Mouse (Mus musculus): Measurements from ENCODE around the gene Mlh3.
"Not testable (repeated sequence)": the region's sequence is repeated elsewhere in the genome, so short reads cannot be mapped to it uniquely, and the experiment has no call there.

Gene Mlh3

GRCm38 (mm10) chr12:85270319-85270718 lies at the start of gene Mlh3:
Mlh3 (minus strand) TSS chr12:85270599.
- peak; percentile 76 to 83 for DNase-seq

GRCm38 (mm10) chr12:85308651-85309050 lies 38.3 kb upstream of the Mlh3 start:
- DNase-seq = no peak

DNA sequence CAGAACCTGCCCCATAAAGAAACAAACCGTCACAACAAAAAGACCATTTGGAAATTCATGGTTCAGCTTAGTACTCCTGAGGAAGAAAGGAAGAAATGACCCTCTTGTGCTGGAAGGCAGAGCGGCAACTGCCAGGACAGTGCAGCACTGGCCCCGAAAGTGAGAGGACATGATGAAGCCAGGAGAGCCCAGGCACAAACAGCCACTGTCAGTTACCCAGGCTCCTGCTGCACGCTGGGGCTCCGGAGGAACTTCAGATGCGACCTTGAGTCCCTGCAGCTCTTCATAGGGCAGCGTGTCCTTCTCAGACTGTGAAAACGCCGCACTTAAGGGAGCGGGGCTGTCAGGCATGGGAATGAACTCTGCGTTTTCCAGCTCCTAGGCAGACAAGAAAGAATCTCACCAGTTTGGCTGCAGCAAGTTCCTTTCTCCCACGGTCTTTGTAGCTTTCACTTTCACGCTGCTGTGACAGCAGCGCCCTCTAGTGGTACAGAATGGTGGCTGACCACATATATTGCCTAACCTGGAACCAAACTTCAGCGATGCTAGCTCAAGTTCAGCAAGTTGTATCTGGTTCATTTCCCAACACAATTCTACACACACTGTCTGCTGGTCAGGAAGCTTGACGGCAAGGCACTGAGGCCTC lies 35.0 kb upstream of the Mlh3 start:
- peak; percentile 64 to 82 for DNase-seq

GRCm38 (mm10) chr12:85304725-85305124 lies 34.3 kb upstream of the Mlh3 start:
- peak; percentile 24 to 42 for DNase-seq

GRCm38 (mm10) chr12:85303256-85303655 lies 32.9 kb upstream of the Mlh3 start:
- no peak for DNase-seq

DNA sequence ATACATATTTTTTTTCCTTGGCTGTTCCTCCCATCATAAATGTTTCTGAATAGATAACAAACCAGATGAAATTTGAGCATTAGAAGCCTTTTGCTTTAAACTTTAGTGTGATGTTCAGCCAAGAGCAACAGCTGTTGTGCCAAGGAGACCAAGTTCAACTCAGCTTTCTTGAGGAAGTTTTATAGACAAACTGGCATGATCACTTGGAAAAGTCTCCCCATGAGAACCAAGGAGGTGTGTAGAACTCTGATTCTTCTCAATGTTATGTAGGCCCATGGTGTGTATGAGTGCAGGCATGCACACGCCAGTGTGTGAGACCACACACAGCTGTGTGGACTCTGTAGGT lies 28.4 kb upstream of the Mlh3 start:
- no peak for DNase-seq

- DNase-seq = no peak
Measured at GRCm38 (mm10) chr12:85298127-85298834, 27.9 kb upstream of the Mlh3 start.

DNA sequence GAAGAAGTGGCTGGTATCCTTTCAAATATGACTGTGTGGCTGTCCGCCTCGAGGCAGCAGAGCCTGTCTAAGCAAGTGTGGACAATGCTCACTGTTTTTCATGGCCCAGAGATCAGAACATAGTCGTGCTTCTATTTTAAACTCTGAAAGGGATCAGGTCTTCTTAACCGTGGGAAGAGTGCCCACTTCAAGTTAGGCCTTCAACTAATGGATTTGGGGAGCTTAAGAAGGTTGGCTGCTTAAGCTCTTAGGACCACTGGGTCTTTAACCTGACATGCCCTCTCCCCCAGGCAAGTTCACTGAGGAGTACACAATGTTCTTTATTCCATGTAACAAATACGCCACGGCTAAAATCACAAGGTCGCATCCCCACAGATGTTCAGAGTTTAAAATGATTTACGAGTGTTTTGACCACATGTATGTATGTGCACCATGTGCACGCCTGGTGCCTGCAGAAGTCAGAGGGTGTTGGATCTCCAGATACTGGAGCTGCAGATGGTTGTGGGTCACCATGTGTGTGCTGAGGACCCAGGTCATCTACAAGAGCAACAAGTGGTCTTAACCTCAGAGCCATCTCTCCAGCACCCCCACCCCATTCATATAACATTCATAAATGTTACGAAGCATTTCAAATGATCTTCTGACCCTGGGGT lies 27.1 kb upstream of the Mlh3 start:
- DNase-seq = no peak

DNA sequence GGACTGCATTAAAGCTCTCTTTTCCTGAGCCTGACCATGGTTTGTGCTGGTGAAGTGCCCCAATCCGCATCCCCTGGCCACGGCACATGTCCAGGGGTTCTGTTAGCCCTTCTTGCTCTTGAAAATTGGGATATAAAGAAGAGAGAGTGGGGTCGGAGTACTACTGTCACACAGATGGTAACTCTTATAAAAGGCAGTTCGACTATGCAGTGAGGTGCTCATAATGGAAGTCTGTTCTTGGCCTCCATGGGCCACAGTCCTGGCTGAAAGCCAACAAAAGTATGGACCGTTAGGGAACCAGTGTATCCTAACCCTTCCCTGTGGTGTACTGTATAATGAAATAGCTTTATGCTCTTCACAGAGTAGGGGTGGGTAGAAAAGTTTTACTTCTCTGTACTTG lies 26.5 kb upstream of the Mlh3 start:
- DNase-seq = no peak

DNA sequence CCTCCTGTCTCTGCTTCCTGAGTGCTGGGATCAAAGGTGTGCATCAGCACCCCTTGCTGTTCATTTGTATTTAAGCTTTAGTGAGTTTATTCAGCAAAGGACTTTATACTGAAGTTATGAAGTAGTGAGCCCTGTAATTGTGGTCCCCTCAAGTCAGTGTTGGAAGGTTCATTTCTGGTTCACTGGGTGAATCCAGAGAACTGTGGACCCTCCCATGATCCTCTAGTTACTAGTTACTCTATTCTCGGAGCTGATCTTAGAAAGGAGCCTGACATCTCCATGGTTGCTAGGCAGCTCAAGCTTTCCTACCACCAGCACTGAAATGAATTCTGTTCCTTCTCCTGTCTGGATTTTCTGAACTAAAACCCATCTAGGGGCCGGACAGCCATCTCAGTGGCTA lies 25.1 kb upstream of the Mlh3 start:
- DNase-seq = no peak

- no peak for DNase-seq
Measured at GRCm38 (mm10) chr12:85292906-85293305, 22.5 kb upstream of the Mlh3 start.

- no peak for DNase-seq
Measured at GRCm38 (mm10) chr12:85292288-85292687, 21.9 kb upstream of the Mlh3 start.

DNA sequence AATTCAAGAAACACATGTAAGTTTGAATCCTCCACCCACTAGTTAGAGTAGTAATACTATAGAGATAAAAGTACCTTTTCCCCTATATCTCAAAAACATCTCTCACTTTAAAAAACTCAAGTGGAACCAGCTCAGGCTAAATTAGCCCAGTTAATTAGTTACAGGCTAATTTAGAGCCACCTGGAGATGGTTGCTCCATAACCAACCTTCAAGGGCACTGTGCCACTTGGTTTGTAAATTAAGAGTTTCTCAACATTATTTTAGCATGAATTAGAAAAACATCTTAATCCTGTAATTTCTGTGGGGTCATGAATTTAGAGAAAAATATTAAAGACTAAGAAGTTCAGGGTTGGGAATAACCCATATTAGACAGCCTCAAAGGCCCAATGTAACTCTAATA lies 21.1 kb upstream of the Mlh3 start:
- DNase-seq = no peak

- DNase-seq = no peak
Measured at GRCm38 (mm10) chr12:85290633-85291032, 20.2 kb upstream of the Mlh3 start.

DNA sequence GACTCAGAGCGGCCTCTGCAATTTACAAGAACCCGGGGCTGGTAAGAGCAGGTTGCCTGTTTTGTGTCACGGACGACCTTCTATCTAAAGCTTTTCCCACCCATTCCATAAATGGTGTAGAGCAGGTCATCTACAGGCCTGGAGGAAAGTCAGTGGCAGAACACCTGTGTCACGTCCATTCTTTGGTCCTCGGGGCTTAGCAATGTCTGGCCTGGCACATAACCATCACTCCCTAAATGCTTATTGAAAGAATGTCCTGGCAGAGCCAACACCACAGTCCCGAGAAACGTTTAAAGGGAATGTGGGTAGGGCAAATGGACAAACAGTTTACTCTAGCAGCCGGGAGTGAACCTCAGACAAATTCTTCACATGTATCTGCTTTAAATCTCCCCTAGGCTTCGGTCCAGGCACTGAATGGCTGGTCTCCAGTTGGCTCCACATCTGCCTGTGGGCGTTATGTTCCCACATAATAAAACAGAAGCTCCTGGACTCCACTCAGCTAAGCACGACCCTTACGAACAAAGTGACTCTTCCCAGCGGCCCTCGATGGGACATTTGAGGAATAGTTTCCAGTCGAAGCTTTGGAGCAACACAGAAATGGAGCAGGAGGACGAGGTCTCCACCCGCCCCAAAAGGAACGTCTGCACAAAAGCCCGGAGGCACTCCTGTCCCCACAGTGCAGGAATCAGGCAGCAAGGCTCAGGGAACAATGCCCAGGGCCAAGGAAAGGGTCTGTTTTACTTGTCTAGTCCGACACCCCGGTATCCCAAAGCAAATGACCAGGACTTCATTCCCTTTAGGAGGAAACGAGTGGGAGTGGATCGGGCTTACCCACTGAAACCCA lies 19.0 kb upstream of the Mlh3 start:
- no peak for DNase-seq

GRCm38 (mm10) chr12:85288486-85289156 lies 18.2 kb upstream of the Mlh3 start, which contains the start of gene Zc2hc1c:
Zc2hc1c (plus strand) TSS chr12:85288591.
- DNase-seq = peak; percentile 65 to 72

GRCm38 (mm10) chr12:85287809-85288485 lies 17.5 kb upstream of the Mlh3 start, which contains the start of gene Acyp1:
Acyp1 (minus strand) TSS chr12:85288438.
- DNase-seq = peak in 1 of 2 experiments; percentile 19

- DNase-seq = no peak
Measured at GRCm38 (mm10) chr12:85286941-85287340, 16.5 kb upstream of the Mlh3 start.

DNA sequence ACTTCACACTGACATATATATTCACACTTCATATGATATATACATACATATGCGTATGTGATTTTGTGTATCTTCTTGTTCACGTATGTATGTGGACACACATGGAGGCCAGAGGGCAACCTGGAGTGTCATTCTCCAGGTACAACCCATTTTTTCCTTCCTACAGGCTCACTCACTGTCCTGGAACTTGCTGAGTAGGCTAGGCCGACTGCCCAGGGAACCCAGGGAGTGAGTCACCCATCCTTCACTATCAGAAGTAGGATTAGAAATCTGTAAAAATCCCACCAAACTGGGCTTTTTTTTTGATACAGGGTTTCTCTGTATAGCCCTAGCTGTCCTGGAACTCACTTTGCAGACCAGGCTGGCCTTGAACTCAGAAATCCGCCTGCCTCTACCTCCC lies 14.6 kb upstream of the Mlh3 start:
- DNase-seq = no peak

DNA sequence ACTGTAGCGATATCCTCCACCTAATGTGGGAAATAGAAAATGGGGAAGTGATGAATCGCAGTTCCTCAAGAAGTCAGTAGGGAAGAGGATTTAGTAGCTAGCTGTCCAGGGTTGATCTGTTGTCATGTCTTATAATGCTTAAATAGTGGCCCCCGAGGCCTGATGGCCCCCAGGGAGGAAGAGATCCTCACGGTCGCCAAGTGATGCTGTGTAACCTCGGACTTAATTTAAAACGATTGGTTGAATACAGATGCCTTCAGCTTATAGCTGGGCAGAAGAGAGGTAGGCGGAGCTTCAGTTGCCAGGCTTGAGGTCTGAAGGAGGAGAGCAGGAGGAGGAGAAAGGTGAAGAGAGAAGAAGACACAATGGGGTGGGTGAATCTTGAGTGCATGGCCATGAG lies 13.9 kb upstream of the Mlh3 start:
- no peak for DNase-seq

GRCm38 (mm10) chr12:85281756-85282155 lies 11.4 kb upstream of the Mlh3 start:
- not testable (repeated sequence) for DNase-seq

Data from spleen, adult 18-20 months (tissue).